Mouse (Mus musculus): ENCODE measurements at regions not wholly inside any gene's neighbourhood (a gene's known extent, or its start where the extent isn't known, plus 50 kb on each side); places are given as distances from the start of the nearest gene placed in this dataset.

- no peak for TF ChIP-seq POLR2A (IDR thresholded peaks at IDR 0.05; ENCODE audit: low read depth, low read length)
- TF ChIP-seq EP300 (IDR thresholded peaks at IDR 0.05; ENCODE audit: low read length), result no peak
Observed at GRCm38 (mm10) chr13:71001278-71001677, 159.7 kb upstream of the Adamts16 start.

Data from CH12.LX (cell line).